In genomic region chr8:105378673-105379072, GRCm38 (mm10) we compare ENCODE assay signal across 8 mouse cellular contexts. TPM values are rescaled to one million over a fixed set of nuclear protein-coding genes. Genes with fewer than 3 reads are reported as not detected.
A peak's percentile ranks its signal among the peaks of the same experiment; 100 is the strongest.
DNase-seq lines count a peak whose midpoint lies in the region; ATAC-seq lines count a peak whose summit lies in the region.

No protein-coding gene starts in this region.

- 86% methylated on average over 19 of the region's 19 CpGs for WGBS in forebrain, embryonic 10.5 days
- 74% methylated on average over 19 of the region's 19 CpGs for WGBS in forebrain, embryonic 12.5 days
- 67% methylated on average over 19 of the region's 19 CpGs for WGBS in kidney, embryonic 14.5 days

- no peaks in the 10 kb centered on the region for H3K36me3 ChIP-seq in forebrain, embryonic 10.5 days (replicated peaks)
- H3K36me3 ChIP-seq in forebrain, embryonic 12.5 days (replicated peaks), result no peaks in the 10 kb centered on the region
- no peaks in the 10 kb centered on the region for H3K36me3 ChIP-seq in kidney, embryonic 14.5 days (ENCODE audit: control insufficient read depth, insufficient read depth, low read length)

- no peak overlapping the region for H3K4me2 ChIP-seq in forebrain, embryonic 12.5 days
- H3K4me2 ChIP-seq in kidney, embryonic 14.5 days (replicated peaks; ENCODE audit: low read depth, low read length), result no peak overlapping the region

- no peak for DNase-seq in forebrain, embryonic 10.5 days (ENCODE audit: extremely low spot score, low spot score)
- DNase-seq in right cerebral cortex, postnatal 10 days (ENCODE audit: low spot score in 2 of 2), result peak; percentile 61 to 72
- DNase-seq in right cerebral cortex, adult 2 months (ENCODE audit: low spot score in 2 of 2), result no peak
- DNase-seq in ovary, adult 18-20 months (ENCODE audit: low spot score), result peak; percentile 21
- DNase-seq in spleen, postnatal 10 days (ENCODE audit: low spot score in 2 of 2), result no peak
- DNase-seq in spleen, postnatal 14 days (ENCODE audit: low spot score in 2 of 2), result no peak

- H3K27me3 ChIP-seq in forebrain, embryonic 10.5 days (ENCODE audit: poor library complexity, severe bottlenecking), result peaks cover 4% of the 10 kb centered on the region; the same call in 1 of the 2 replicates
- peaks cover 4% of the 10 kb centered on the region; the same call in 1 of the 2 replicates for H3K27me3 ChIP-seq in forebrain, embryonic 12.5 days
- H3K27me3 ChIP-seq in kidney, embryonic 14.5 days (ENCODE audit: control insufficient read depth, insufficient read depth, low read length), result no peaks in the 10 kb centered on the region

- H3K4me1 ChIP-seq in forebrain, embryonic 10.5 days, result peaks cover 15% of the 10 kb centered on the region
- H3K4me1 ChIP-seq in forebrain, embryonic 12.5 days, result peaks cover 13% of the 10 kb centered on the region
- 0 out of 2 replicates have a peak, but pooled peaks cover 6% of the 10 kb centered on the region for H3K4me1 ChIP-seq in kidney, embryonic 14.5 days (ENCODE audit: control insufficient read depth, insufficient read depth, low read length)

- H3K9ac ChIP-seq in forebrain, embryonic 12.5 days, result no peak overlapping the region
- H3K9ac ChIP-seq in kidney, embryonic 14.5 days (ENCODE audit: low read depth, low read length), result no peak overlapping the region

- ATAC-seq in forebrain, embryonic 12.5 days (ENCODE audit: low FRiP score), result no peak
- 0 out of 2 replicates have a peak, but pooled peaks have one; percentile 26 for ATAC-seq in kidney, embryonic 14.5 days (ENCODE audit: low FRiP score, low TSS enrichment)

- H3K27ac ChIP-seq in forebrain, embryonic 10.5 days, result peak overlapping the region; percentile 37; the same call in 1 of the 2 replicates
- no peak overlapping the region for H3K27ac ChIP-seq in forebrain, embryonic 12.5 days
- no peak overlapping the region for H3K27ac ChIP-seq in kidney, embryonic 14.5 days (ENCODE audit: low read depth, low read length)

- peaks cover 4% of the 10 kb centered on the region; the same call in 1 of the 2 replicates for H3K9me3 ChIP-seq in forebrain, embryonic 10.5 days
- H3K9me3 ChIP-seq in forebrain, embryonic 12.5 days, result peaks cover 5% of the 10 kb centered on the region
- H3K9me3 ChIP-seq in kidney, embryonic 14.5 days (ENCODE audit: control insufficient read depth, low read length), result 0 out of 2 replicates have a peak, but pooled peaks cover 6% of the 10 kb centered on the region

- H3K4me3 ChIP-seq in forebrain, embryonic 10.5 days, result no peak overlapping the region
- H3K4me3 ChIP-seq in forebrain, embryonic 12.5 days (replicated peaks), result no peak overlapping the region
- no peak overlapping the region for H3K4me3 ChIP-seq in kidney, embryonic 14.5 days (ENCODE audit: low read length)

RNA-seq across cellular contexts. Expression of gene Plekhg4, which starts 5.6 kb away (rescaled TPM):
- 0.64 and 1.1 TPM in 2 replicates for polyA plus RNA-seq in forebrain, embryonic 10.5 days (2016; fragmentation: Nextera tagmentation; extraction: Ambion mirVana)
- polyA plus RNA-seq in forebrain, embryonic 12.5 days (2016; fragmentation: Nextera tagmentation; extraction: Ambion mirVana), result 1.2 TPM in 2 replicates
- polyA plus RNA-seq in kidney, embryonic 14.5 days (2014; fragmentation: Nextera tagmentation; extraction: Ambion mirVana), result 0.43 and 1.2 TPM in 2 replicates

RNA-seq across cellular contexts. Expression of gene Slc9a5, which starts 30.0 kb away (rescaled TPM):
- 5.2 and 5.5 TPM in 2 replicates for polyA plus RNA-seq in forebrain, embryonic 10.5 days (2016; fragmentation: Nextera tagmentation; extraction: Ambion mirVana)
- 5.6 and 6.4 TPM in 2 replicates for polyA plus RNA-seq in forebrain, embryonic 12.5 days (2016; fragmentation: Nextera tagmentation; extraction: Ambion mirVana)
- 2.6 and 4.0 TPM in 2 replicates for polyA plus RNA-seq in kidney, embryonic 14.5 days (2014; fragmentation: Nextera tagmentation; extraction: Ambion mirVana)

RNA-seq across cellular contexts. Expression of gene Fhod1, which starts 30.9 kb away (rescaled TPM):
- polyA plus RNA-seq in forebrain, embryonic 10.5 days (2016; fragmentation: Nextera tagmentation; extraction: Ambion mirVana), result 2.1 and 2.2 TPM in 2 replicates
- polyA plus RNA-seq in forebrain, embryonic 12.5 days (2016; fragmentation: Nextera tagmentation; extraction: Ambion mirVana), result 1.4 and 1.6 TPM in 2 replicates
- 5.1 and 6.0 TPM in 2 replicates for polyA plus RNA-seq in kidney, embryonic 14.5 days (2014; fragmentation: Nextera tagmentation; extraction: Ambion mirVana)

RNA-seq across cellular contexts. Expression of gene Kctd19, which starts 34.6 kb away (rescaled TPM):
- not detected in 2 replicates for polyA plus RNA-seq in forebrain, embryonic 10.5 days (2016; fragmentation: Nextera tagmentation; extraction: Ambion mirVana)
- polyA plus RNA-seq in forebrain, embryonic 12.5 days (2016; fragmentation: Nextera tagmentation; extraction: Ambion mirVana), result 0.13 TPM in 1 of 2 replicates, not detected in the other
- not detected in 2 replicates for polyA plus RNA-seq in kidney, embryonic 14.5 days (2014; fragmentation: Nextera tagmentation; extraction: Ambion mirVana)

RNA-seq across cellular contexts. Expression of gene Lrrc36, which starts 34.7 kb away (rescaled TPM):
- 0.36 and 0.93 TPM in 2 replicates for polyA plus RNA-seq in forebrain, embryonic 10.5 days (2016; fragmentation: Nextera tagmentation; extraction: Ambion mirVana)
- 1.2 and 1.4 TPM in 2 replicates for polyA plus RNA-seq in forebrain, embryonic 12.5 days (2016; fragmentation: Nextera tagmentation; extraction: Ambion mirVana)
- polyA plus RNA-seq in kidney, embryonic 14.5 days (2014; fragmentation: Nextera tagmentation; extraction: Ambion mirVana), result 0.21 TPM in 1 of 2 replicates, not detected in the other

Comparison
In these comparisons a context has a peak if more than half of its experiments do, and no peak if none do; other contexts are left out.
1. DNase-seq: peak in right cerebral cortex, postnatal 10 days (2 of 2) and ovary, adult 18-20 months (single experiment); none in forebrain, embryonic 10.5 days (single experiment), right cerebral cortex, adult 2 months (0 of 2), spleen, postnatal 10 days (0 of 2) and spleen, postnatal 14 days (0 of 2).